Mouse (Mus musculus) macrophage (primary cell): ENCODE measurements at regions not wholly inside any gene's neighbourhood (a gene's known extent, or its start where the extent isn't known, plus 50 kb on each side); places are given as distances from the start of the nearest gene placed in this dataset.

Source experiments
- H3K27ac ChIP-seq: fragments of 350-480 bp; formaldehyde crosslinking; 2 replicates; pipeline ENCODE4 v1.9.0; 2021
- H3K36me3 ChIP-seq: fragments of 350-480 bp; formaldehyde crosslinking; 2 replicates; pipeline ENCODE4 v1.9.0; 2021; ENCODE audit errors: inconsistent target
- H3K4me3 ChIP-seq: fragments of 350-480 bp; formaldehyde crosslinking; 2 replicates; pipeline ENCODE4 v1.9.0; 2021; ENCODE audit errors: inconsistent target
- H3K79me2 ChIP-seq: fragments of 350-480 bp; formaldehyde crosslinking; 2 replicates; pipeline ENCODE4 v1.9.0; 2021; ENCODE audit errors: inconsistent target
- WGBS: methylation state at CpG from one replicate; pipeline ENCODE4 v1.1.7; 2026; ENCODE audit warnings: inconsistent platforms; ENCODE audit not compliant: missing documents; 5-methylcytosine and 5-hydroxymethylcytosine counted together

DNA sequence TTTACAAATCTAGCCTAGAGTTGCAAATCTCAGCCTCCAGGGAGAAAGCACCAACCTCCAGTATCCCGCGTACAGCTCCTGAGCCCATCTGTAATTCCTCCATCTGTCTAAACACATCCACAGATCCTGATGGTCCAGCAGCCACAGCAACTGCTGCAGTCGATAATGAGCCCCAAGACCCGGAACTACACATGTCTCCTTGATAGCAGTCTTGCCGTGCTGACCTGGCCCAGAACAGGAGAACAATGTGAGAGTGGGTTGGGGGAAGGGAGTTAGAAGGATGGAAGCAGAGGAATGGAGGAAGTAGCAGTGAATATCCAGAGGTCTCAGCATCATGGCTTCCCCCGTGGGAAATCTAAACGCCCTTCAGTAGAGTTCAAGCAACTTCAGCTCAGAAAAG is 152.8 kb upstream of the Zmiz1 start:
- no peak overlapping the region for H3K27ac ChIP-seq
- 94% methylated on average over 7 of the region's 7 CpGs for WGBS

DNA sequence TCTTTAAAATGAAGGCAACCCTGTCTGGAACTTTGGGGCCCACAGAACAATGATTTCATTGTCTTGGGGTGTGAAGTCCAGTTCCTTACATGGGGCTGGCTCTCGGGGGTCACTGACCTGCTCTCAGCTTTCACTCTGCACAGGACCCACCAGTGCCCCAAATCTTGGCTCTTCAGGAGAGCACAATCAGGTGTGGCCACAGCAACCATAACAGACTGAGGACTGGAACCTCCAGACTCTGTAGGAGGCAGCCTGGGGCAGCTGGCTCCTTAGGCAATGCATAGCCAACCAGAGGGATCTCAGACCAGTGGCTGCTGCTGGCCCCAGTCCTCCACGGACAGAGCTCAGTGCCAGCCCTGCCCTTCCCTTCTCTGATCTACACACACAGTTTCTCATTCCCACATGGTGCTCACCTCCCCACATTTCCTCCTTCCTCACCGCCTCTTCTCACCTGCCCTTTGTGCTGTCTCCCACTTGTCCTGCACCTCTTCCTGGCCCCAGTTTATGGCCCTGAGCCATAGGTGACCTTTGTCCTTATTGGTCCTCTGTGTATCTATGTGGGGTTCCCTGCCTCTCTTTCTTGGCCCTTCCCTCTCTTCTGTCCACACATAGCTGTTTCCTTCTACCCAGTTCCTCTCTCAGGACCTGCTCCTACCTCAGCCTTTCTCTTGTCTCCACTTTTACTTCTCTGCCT is 151.9 kb upstream of the Zmiz1 start:
- Histone ChIP-seq H3K4me3 (no peak overlapping the region), H3K36me3 (no peaks in the 10 kb centered on the region), H3K27ac (no peak overlapping the region), H3K79me2 (no peaks in the 10 kb centered on the region)
- WGBS: 87% methylated on average over 3 of the region's 3 CpGs

More for the DNA sequence above, 152.8 kb upstream of the Zmiz1 start:
- no peaks in the 10 kb centered on the region for H3K79me2 ChIP-seq
- no peak overlapping the region for H3K4me3 ChIP-seq
- no peaks in the 10 kb centered on the region for H3K36me3 ChIP-seq

DNA sequence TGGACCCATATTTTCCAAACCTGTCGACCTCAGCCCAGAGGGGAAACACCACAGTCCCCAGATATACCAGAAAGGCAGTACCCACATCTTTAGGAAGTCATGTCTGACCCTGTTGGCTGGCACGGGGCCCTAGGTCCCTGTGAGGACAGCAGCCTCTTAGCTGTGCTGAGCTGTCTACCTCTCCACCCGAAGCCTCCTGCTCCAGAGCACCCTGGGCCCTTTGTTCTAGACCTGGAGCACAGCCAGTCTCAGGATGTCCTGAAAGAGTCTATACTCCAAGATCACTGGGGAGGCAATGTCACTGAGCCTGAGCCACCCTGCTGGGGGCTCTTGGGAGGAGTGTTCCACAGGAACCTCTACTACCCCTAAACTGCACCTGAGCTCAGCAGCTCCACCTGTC is 150.9 kb upstream of the Zmiz1 start:
- Histone ChIP-seq H3K27ac (no peak overlapping the region), H3K4me3 (no peak overlapping the region), H3K79me2 (no peaks in the 10 kb centered on the region), H3K36me3 (no peaks in the 10 kb centered on the region)
- WGBS: 26% methylated on average over 3 of the region's 3 CpGs

DNA sequence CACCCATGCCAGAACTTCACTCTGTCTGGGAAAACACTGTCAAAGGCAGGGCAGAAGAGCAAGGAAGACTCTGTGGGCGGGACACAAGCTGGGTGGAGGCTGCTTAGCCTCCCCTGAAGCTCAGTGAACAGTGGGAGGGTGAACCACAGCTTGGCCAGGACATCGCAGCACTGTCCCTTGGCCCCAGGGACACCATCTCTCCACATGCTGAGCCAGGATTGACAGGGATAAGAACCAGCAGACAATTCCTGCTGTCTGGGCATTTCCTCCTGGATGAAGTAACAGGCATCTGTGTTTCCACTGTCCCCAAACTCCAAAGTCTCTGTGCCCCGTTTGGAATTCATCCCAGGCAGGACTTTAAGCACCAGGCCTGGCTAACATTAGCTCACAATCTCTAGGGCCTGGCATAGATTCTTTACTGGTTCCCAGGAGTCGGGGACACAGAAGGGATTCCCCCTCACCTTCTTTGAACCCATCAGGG is 148.3 kb upstream of the Zmiz1 start:
- H3K4me3 ChIP-seq: no peak overlapping the region
- H3K79me2 ChIP-seq: no peaks in the 10 kb centered on the region
- H3K27ac ChIP-seq: no peak overlapping the region
- WGBS: 91% methylated on average over 4 of the region's 4 CpGs
- H3K36me3 ChIP-seq: no peaks in the 10 kb centered on the region

DNA sequence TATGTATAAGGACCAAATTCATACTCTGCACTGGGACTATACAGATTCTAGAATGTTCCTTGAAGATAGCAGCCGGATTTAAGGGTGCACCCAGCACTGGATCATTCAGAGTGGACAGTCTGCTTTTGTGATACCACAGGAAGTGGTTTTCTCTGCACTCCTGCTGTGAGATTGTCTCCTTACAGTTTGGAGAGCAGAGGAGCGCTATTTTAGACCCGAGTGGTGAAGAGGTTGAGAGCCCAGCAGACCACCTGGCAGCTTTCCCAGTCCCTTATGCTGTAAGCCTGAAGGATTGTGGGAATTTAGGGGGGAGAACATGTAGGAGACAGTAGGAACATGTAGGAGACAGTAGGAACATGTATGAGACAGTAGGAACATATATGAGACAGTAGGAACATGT is 147.5 kb upstream of the Zmiz1 start:
- 53% methylated on average over 3 of the region's 3 CpGs for WGBS
- H3K36me3 ChIP-seq: no peaks in the 10 kb centered on the region
- no peak overlapping the region for H3K4me3 ChIP-seq
- no peak overlapping the region for H3K27ac ChIP-seq
- no peaks in the 10 kb centered on the region for H3K79me2 ChIP-seq

DNA sequence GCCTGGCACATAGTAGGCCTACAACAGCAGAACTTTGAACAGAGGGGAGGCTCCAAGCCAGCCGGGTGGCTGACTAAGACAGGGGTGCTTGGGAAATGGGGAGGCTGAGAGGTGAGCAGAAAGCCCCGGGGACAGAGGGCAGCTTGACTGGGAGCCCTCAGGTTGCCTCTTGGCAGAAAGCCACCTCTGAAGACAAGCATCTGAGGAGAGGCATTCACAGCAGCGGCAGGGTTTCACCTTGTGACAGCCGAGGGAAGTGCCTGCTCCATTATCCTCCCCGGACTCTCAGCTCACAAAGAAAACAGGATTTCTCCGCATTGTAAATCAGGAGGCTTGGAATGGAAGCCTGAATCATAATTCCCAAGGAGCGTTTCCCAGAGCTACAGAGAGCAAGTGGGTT is 146.8 kb upstream of the Zmiz1 start:
- Histone ChIP-seq H3K27ac (no peak overlapping the region), H3K79me2 (no peaks in the 10 kb centered on the region), H3K4me3 (no peak overlapping the region), H3K36me3 (no peaks in the 10 kb centered on the region)
- 66% methylated on average over 7 of the region's 7 CpGs for WGBS

DNA sequence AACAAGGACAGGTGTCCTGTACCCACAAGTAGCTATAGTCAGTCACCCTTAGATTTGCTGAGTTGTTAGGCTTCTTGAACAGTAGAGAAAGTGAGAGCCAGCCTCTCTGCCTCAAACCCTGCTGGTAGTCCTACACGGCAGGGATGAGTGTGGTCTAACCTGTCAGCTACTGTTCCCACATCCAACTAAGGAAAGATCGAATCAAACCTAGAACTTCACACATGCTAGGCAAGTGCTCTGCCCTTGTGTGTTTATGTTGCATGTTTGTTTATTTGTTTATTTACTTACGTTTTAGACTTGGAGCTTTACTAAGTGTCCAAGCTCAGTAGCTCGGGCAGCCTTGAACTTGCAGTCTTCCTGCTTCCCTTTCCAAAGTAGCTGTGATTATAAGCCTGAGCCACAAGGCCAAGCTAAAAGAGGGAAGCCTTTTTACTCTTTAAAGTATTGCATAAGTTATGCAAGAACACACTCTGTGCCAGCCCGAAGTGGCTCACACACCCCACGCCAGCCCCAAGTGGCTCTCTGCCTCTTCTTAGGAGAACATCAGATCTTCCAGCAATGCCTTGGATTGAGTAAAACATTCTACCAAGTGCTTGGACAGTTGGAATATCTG is 146.1 kb upstream of the Zmiz1 start:
- Histone ChIP-seq H3K4me3 (no peak overlapping the region), H3K36me3 (no peaks in the 10 kb centered on the region), H3K27ac (no peak overlapping the region), H3K79me2 (no peaks in the 10 kb centered on the region)
- WGBS: 21% methylated on average over 6 of the region's 6 CpGs

DNA sequence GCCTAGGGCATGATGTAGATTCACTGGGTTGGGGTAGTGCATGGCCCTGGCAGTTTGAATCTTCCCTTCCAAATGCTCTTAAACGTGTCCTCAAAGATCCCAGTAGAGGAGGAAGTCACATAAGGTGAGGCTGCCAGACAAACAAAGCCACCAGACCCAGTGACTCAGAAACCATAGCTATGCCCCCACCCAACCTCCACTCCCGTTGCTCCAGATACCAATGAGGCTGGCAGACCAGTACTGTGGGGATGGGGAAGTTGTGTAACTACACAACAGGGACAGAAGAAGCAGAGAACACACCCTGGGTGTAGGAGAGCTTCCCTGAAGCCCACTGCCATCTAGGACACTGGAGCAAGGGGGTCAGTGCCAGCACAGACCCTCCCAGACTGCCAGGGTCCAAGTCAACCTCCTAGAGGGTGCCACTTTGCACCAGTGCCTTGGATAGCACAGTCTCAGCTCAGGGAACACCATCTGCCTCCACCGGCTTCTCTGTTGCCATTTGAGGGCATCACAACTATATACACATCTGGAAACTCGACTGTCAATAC is 145.2 kb upstream of the Zmiz1 start:
- Histone ChIP-seq H3K27ac (peak overlapping the region; percentile 19; the same call in 1 of the 2 replicates), H3K4me3 (no peak overlapping the region), H3K79me2 (no peaks in the 10 kb centered on the region), H3K36me3 (no peaks in the 10 kb centered on the region)
- 54% methylated on average over 4 of the region's 4 CpGs for WGBS

DNA sequence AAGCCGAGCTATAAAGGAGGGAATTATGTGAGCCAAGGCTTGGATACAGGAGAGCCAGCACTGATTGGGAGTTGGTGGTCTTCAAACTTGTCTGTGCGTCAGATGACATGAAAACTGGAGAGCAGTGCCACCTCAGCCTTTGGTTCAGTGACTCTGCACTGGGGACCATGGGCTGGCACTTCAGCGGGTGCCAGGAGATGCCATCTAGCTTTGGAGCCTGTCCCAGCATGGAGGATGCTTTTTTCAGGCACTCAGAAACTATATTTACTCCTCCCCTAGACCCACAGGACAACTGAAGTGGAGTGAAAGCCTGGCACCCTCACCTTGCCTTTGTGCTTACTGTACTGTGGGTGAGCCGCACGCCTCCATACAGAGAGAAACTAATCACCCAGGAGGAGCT is 142.5 kb upstream of the Zmiz1 start:
- WGBS: 95% methylated on average over 5 of the region's 5 CpGs
- Histone ChIP-seq H3K79me2 (no peaks in the 10 kb centered on the region), H3K36me3 (no peaks in the 10 kb centered on the region)

DNA sequence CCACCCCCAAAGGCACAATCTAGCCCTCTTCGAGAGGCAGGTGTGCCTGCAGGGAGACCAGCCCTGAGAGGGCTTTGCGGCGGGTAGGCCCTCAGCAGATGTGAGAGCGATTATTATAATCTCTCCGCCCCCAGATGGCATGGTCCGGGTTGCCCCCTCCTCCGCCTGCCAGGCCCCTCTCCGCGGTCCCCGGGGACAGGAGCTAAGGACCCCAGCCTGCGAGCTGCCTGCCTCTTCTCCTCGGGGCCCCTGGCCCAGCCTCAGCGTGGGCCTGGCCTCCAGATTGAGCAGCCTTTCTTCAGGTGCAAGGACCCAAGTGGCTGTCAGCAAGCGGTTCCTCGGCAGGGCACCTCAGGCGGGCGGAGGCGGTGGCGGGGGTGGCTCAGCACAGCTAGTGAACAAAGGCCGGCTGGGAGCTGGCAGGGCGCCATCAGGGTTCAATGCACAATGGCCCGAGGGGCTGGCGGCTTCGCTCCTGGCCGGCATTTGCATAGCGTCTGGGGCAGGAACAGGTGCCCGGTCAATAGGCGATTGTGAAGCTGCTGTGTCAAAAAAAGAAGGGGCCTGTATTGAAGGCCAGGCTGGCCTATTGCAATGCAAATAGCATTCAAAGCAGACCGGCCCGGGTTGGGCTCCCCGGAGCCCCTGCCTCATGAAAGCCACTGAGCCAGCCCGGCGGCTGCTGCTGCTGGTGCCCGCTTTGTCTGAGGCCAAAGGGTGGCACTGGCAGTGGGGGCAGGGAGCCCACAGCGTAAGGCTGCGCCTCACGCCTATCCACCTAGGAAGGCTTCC is 141.1 kb upstream of the Zmiz1 start:
- Histone ChIP-seq H3K79me2 (no peaks in the 10 kb centered on the region), H3K36me3 (no peaks in the 10 kb centered on the region), H3K27ac (no peak overlapping the region), H3K4me3 (no peak overlapping the region)
- 52% methylated on average over 37 of the region's 37 CpGs for WGBS

More for the DNA sequence above, 142.5 kb upstream of the Zmiz1 start:
- H3K4me3 ChIP-seq: no peak overlapping the region
- H3K27ac ChIP-seq: no peak overlapping the region

DNA sequence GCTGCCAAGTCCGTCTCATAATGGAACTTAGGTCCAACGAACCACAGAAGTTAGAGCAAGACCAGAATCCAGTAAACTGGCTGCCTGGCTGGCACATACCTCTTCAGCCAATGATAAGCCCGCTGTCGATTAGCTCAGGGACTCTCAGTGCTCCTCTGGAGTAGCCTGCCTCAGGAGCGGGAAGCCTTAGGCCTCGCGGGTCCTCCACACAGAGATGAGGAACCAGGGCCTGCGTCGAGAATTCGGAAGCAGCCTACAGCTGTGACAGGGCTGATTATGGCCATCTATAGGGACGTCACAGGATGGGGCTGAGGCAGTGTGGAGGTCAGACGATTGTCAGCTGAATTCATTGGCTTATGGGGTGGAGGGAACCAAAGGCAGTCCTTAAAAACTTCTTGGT is 140.1 kb upstream of the Zmiz1 start:
- no peaks in the 10 kb centered on the region for H3K79me2 ChIP-seq
- no peak overlapping the region for H3K4me3 ChIP-seq
- 90% methylated on average over 12 of the region's 12 CpGs for WGBS
- no peak overlapping the region for H3K27ac ChIP-seq
- no peaks in the 10 kb centered on the region for H3K36me3 ChIP-seq

DNA sequence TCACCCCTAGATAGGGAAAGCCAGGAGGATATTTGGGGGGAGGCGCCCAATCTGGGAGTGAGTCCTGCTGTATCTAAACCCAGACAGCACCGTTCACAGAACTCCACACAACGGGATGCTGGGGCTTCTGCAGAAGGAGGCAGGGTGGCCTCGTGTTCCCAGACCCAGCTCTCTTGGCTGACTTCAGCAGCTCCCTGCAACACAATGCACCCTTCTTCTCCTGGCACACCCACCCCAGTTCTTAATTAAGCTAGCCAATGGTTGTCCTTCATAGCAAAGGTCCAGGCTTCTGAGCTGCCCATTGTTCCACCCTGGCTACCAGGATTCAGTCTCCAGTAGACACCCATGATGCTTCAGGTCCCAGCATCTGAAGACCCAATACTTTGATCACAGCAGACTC is 138.8 kb upstream of the Zmiz1 start:
- no peaks in the 10 kb centered on the region for H3K36me3 ChIP-seq
- no peaks in the 10 kb centered on the region for H3K79me2 ChIP-seq

DNA sequence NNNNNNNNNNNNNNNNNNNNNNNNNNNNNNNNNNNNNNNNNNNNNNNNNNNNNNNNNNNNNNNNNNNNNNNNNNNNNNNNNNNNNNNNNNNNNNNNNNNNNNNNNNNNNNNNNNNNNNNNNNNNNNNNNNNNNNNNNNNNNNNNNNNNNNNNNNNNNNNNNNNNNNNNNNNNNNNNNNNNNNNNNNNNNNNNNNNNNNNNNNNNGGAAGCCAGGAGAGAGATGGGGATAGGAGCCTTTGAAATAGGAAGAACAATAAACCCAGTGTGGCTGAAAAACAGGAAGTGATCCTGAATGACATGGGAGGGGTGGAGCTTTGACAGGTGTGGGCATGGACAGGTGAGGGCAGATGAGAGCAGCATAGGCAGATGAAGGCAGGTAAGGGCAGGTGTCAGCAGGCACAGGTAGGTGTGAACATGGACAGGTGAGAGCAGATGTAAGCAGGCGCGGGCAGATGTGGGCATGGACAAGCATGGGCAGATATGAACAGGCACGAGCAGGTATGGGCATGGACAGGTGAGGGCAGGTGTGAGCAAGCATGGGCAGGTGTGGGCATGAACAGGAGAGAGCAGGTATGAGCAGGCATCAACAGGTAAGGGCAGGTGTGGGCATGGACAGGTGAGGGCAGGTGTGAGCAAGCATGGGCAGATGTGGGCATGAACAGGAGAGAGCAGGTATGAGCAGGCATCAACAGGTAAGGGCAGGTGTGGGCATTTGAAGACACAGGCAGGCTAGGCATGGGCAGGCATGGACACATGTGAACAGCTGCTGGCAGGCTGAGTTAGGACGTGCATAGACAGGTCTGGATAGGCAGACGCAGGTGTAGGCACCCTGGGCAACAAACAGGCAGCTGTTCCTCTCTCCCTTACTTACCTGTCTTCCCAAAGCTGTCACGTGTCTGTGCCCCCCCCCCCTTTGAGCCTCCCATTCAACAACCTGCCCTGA is 135.2 kb upstream of the Zmiz1 start:
- Histone ChIP-seq H3K27ac (no peak overlapping the region), H3K36me3 (no peaks in the 10 kb centered on the region), H3K4me3 (no peak overlapping the region), H3K79me2 (no peaks in the 10 kb centered on the region)
- WGBS: 90% methylated on average over 6 of the region's 6 CpGs

More for the DNA sequence above, 138.8 kb upstream of the Zmiz1 start:
- Histone ChIP-seq H3K4me3 (no peak overlapping the region), H3K27ac (no peak overlapping the region)
- 95% methylated on average over 4 of the region's 4 CpGs for WGBS

DNA sequence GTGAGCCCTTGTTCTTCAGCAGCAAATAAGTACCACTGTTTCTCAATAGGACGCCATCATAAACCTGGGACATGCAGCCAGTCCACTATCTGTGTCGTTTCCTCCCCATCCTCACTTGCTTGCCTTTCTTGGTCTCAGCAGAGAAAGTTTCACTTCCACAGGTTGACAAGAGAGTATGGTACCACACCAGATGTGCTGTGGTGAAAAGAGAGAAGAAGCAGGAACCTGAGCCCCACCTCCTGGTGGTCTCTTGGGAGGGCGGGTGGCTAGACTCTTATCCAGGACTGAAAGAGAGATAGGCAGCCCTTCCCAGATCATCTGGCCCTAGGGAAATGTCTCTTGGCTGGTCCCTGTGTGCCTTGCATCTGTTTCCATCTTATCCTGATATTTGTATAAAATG is 133.1 kb upstream of the Zmiz1 start:
- 63% methylated on average over 3 of the region's 3 CpGs for WGBS
- H3K36me3 ChIP-seq: no peaks in the 10 kb centered on the region

More for the DNA sequence above, 133.1 kb upstream of the Zmiz1 start:
- no peak overlapping the region for H3K4me3 ChIP-seq
- H3K27ac ChIP-seq: no peak overlapping the region
- no peaks in the 10 kb centered on the region for H3K79me2 ChIP-seq
